Mouse (Mus musculus) left cerebral cortex, postnatal 36 days (tissue): ENCODE data around the gene Bricd5. TPM values are rescaled to one million over a fixed set of nuclear protein-coding genes. Genes with fewer than 3 reads are reported as not detected.
A peak's percentile ranks its signal among the peaks of the same experiment; 100 is the strongest.
"Not testable (repeated sequence)": the region's sequence is repeated elsewhere in the genome, so short reads cannot be mapped to it uniquely, and the experiment has no call there.

ENCODE experiments used
- DNase-seq, 2 experiments: peaks; one replicate each; pipeline ENCODE4 v3.0.0; 2021 to 2022; ENCODE audit warnings: low spot score in 2 of 2, mixed read lengths in 1 of 2
- intact Hi-C: fragments of 180-260 bp; cut with DNase I; formaldehyde crosslinking; loops from one replicate; pipeline ENCODE4 v1.15.1; 2025
- total RNA-seq, 2 experiments: library from RNA; stranded (reverse); gene quantifications; 2 replicates each; pipeline ENCODE4 v1.2.3; 2021

Bricd5 gene
- total RNA-seq, 2 experiments from 2014 or later: 0.86 to 1.1 TPM

DNA sequence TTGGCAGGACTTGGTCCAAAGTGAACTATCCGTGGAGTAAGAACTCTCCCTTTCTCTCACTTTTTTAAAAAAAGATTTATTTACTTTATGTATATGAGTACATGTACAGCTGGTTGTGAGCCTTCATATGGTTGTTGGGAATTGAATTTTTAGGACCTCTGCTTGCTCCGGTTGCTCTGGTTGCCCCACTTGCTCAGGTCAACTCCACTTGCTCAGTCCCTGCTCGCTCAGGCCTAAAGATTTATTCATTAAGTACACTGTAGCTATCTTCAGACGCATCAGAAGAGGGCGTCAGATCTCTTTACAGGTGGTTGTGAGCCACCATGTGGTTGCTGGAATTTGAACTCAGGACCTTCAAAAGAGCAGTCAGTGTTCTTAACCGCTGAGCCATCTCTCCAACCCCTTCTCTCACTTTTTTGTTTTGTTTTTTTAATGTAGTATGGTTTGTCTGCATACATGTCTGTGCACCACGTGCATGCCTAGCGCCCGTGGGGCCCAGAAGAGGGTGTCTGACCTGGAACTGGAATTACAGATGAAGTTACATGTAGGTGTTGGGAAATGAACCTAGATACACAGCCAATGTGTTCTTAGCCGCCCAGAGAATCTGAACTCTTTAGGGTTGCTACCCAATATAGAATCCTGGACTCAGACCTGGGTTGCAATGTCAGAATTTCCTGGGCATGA lies 18.0 kb upstream of the Bricd5 start:
- intact Hi-C loops, DNase-seq: not testable (repeated sequence)

DNA sequence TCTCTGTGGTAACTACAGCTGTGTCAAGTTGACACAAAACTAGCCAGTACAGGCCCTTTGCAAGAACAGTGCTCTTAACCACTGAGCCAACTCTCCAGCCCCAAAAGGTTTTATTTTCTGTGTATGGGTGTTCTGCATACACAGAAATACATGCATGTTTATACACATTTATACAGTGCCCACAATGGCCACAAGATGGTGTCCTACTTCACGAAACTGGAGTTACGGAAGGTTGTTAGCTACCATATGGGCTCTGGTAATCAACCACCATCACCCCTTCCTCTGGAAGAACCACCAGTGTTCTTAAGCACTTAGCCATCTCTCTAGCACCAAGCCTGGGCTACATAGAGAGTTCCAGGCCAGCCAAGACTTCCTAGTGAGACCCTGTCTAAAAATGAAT lies 12.1 kb upstream of the Bricd5 start:
- DNase-seq: no peak
- intact Hi-C loops: no loop called here

DNA sequence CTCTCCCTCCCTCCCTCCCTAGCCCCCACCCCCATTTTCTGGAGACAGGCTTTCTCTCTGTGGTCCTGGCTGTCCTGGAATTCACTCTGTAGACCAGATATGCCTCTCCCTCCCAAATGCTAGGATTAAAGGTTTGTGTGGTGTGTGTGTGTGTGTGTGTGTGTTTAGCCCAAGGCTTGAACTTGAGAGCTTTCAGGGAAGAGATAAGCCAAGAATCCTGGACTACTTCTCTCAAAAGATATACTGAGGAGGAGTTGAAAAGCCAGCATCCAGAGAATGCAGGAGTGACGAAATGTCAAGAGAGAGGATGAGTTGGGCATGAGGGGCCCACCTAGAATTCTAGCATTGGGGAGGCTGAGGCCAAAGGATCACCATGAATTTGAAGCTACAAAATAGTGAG lies 10.8 kb upstream of the Bricd5 start:
- intact Hi-C loops: no loop called here

DNA sequence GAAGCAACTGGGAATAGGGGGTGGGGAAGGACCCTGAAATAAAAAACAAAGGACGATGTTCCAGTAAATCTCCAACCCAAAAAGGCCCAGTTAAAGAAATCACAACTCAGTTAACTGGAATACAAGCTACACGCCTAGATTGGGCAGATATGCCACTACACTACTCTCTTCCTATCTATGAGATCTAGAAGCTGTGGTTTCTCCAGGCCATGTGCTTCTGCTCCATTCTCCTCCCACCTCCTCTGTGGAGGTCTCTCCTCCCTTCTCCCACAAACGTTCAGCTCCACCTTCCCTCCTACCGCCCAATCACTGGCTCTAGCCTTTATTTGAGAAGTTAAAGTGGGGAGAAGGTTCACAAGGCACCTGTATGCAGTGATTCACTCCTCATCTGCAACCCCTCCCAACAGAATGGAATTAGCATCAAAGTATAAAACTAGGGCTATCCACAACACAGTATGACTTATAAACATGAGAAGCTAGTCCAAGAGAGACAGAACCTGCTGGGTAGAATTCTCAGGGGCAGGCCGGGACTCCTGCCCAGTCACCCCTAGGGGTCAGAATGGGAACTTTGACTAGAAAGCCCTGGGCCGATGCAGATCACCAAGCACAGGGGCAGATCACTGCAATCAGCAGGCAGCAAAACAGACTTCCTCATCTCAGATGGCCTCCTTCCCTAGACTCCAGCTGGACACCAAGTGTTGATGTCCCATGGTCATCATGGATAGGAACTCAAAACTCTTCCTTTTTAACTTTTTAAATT lies 10.1 kb upstream of the Bricd5 start:
- intact Hi-C loops: no loop called here
- no peak for DNase-seq

More for the DNA sequence above, 10.8 kb upstream of the Bricd5 start:
- DNase-seq: no peak

- intact Hi-C loops: no loop called here
- no peak for DNase-seq
These were observed 4.9 kb upstream of the Bricd5 start for GRCm38 (mm10) chr17:24468636-24469246.

- intact Hi-C loops: no loop called here
- no peak for DNase-seq
These were observed 4.3 kb upstream of the Bricd5 start for GRCm38 (mm10) chr17:24469336-24469909.

DNA sequence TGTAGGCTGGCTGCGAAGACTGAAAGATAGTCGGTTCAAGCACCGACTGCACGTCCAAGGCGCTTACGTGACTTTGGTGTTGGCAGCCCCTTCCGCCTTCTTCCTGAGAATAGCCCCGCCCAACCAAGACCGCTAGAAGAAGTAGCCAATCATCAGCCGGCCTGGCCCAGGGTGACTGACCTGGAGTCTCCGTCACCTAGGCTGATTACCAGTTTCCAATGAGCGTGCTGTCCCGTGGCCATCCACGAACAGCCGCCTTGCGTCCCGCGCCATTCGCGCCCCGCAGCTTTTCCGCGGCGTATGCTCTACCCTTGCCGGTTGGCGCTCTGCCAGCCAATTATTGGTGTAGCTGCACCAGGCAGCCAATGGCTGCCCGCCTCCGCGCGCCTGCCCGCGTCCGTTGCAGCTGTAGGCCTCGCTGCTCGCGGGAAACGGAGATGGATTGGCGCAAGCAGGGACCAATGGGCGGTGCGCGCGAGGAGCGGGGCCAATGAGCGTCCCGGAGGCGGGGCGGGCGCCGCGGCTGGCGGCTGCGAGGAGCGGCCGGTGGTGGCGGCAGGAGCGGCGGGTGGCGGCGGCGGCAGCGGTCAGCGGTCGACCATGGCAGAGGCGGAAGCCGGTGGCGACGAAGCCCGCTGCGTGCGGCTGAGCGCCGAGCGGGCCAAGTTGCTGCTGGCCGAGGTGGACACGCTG lies 3.6 kb upstream of the Bricd5 start, which contains the start of the genes E4f1 and Pgp:
E4f1 (minus strand) TSS at position 404 of the 693 bp plus-strand sequence.
Pgp (plus strand) TSS at position 483 of the 693 bp plus-strand sequence.
- peak; percentile 99 for DNase-seq
- intact Hi-C loops: no loop called here

GRCm38 (mm10) chr17:24470701-24471527 lies 2.8 kb upstream of the Bricd5 start:
- intact Hi-C loops: no loop called here
- DNase-seq: peak; percentile 55 to 65

GRCm38 (mm10) chr17:24472512-24472911 lies 1.2 kb upstream of the Bricd5 start:
- intact Hi-C loops: no loop called here
- DNase-seq: peak in 1 of 2 experiments; percentile 14

DNA sequence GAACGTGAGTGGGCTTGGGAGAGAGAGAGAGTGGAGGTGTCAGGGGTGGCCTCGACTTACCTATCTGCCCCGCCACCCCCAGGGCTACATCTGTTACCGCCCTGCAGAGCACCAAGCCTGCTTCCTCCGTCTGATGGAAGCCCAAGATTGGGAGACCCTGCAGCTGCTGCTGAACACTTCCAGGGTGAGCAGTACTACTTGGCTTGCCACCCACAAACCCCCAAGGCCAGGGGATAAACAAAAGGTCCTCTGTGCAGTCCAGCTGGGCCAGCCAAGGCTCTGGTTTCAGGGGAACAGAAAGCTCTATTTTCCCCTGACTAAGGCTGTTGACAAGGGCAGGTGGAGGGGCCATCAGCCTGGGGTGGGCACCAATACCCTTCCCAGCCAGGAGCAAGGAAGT lies 873 bp downstream of the Bricd5 start:
- intact Hi-C loops: no loop called here

DNA sequence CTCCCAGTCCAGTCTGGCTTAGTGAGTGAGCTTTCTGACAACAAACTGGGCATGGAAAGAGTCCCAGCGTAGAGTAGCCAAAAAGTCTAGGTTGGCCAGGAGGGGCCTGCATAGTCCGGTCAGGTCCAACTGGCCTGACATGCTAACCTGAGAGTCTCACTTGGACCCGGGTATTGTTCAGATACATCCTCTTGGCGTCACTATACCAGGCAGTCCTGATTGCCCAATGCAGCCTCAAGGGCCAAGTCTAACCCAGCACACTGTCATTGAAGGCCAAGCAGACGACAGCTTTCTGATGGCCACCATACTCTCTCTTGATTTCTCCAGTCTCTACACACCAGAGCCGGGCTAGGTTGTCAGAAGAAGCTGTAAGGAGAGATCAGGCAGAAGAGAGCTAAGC lies 1.9 kb downstream of the Bricd5 start:
- DNase-seq: no peak
- intact Hi-C loops: loop anchor here (5.0 kb wide), 1 partner anchor 37 kb away; no protein-coding TSS in a partner anchor

More for the DNA sequence above, 873 bp downstream of the Bricd5 start:
- peak in 1 of 2 experiments; percentile 30 for DNase-seq

- no peak for DNase-seq
- intact Hi-C loops: loop anchor here (5.0 kb wide), 1 partner anchor 36 kb away; no protein-coding TSS in a partner anchor
These were observed 2.5 kb downstream of the Bricd5 start for GRCm38 (mm10) chr17:24476022-24476776.

- intact Hi-C loops: loop anchor here (5.0 kb wide), 1 partner anchor 35 kb away; no protein-coding TSS in a partner anchor
- no peak for DNase-seq
These were observed 3.6 kb downstream of the Bricd5 start for GRCm38 (mm10) chr17:24477053-24477984.

GRCm38 (mm10) chr17:24477985-24478600 lies 4.4 kb downstream of the Bricd5 start:
- intact Hi-C loops: loop anchor here (5.0 kb wide), 1 partner anchor 34 kb away; no protein-coding TSS in a partner anchor
- DNase-seq: no peak

DNA sequence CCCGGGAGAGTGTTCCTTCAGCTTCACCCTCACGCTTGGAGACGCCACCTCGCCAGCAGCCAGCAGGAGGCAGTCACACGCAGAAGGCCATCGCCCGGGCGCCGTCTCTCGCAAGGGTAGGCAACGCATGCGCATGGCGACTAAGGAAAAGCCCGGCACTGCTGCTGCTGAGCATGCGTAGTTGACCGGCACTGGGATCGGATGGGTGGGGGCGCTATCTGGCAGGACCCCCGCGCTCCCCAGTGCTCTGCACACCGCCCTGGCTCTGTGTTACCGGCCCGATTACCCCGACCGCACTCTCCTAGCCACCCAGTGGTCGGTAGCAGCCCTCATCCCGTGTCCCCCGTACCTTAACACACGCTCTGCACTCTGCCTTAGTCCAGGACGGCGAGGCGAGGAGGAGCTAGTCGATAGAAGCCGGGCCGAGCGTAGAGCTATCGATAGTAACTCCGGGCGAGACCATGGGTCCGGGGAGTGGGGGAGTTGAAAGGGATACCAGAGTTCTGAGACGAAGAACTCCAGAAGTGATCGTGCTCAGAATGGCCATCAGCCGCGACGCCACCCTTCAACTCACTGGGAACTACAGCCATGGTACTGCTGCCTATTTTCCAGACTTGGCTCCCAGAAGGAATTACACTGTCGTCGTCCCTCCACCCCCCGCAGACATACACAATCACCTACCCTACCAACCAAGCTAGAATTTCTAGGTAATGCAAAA lies 5.1 kb downstream of the Bricd5 start, which contains the start of gene Mlst8:
Mlst8 (minus strand) TSS at position 416 of the 718 bp plus-strand sequence.
- intact Hi-C loops: loop anchor here (5.0 kb wide), 1 partner anchor 33 kb away; no protein-coding TSS in a partner anchor

More for the DNA sequence above, 5.1 kb downstream of the Bricd5 start, which contains the start of gene Mlst8:
- peak; percentile 98 for DNase-seq
